Mouse (Mus musculus): ENCODE results near the gene Slc25a33. TPM values are rescaled to one million over a fixed set of nuclear protein-coding genes. Genes with fewer than 3 reads are reported as not detected.
"Not testable (repeated sequence)": the region's sequence is repeated elsewhere in the genome, so short reads cannot be mapped to it uniquely, and the experiment has no call there.

Slc25a33 gene
- total RNA-seq, 2 experiments from 2014 or later = 13.2 to 16.8 TPM

DNA sequence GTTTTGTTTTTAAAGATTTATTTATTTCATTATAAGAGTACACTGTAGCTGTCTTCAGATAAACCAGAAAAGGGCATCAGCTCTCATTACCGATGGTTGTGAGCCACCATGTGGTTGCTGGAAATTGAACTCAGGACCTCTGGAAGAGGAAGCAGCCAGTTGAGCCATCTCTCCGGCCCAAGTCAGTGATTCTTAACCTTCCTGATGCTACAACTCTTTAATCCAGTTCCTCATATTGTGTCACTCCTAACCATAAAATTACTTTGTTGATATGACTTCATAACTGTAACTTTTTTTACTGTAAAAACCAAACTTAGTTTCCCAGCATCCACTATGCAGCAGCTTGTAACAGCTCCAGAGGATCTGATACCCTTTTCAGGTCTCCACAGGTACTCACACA, 10.7 kb downstream of the Slc25a33 start:
- no peak for DNase-seq (ENCODE audit: low spot score in 2 of 2)

DNA sequence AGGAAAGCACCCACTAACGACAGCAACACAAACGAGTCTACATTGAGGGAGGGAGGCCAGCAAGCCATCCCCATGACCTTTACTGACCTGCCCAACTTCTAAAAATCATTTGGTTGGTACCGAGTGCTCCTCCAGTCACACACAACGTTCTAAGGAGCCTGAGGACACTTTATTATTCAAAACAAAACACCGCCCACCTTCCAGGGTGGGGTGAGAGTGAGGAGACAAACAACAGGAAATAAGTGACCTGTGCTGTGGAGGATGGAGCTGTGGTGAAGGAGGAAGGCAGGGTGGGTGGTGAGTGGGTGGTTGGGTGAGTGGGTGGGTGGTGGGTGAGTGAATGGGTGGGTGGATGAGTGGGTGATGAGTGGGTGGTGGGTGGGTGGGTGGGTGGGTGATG, 14.6 kb downstream of the Slc25a33 start:
- no peak for DNase-seq (ENCODE audit: low spot score in 2 of 2)

- no peak for DNase-seq (ENCODE audit: low spot score in 2 of 2)
These were observed 15.7 kb downstream of the Slc25a33 start for GRCm38 (mm10) chr4:149758423-149758822.

DNA sequence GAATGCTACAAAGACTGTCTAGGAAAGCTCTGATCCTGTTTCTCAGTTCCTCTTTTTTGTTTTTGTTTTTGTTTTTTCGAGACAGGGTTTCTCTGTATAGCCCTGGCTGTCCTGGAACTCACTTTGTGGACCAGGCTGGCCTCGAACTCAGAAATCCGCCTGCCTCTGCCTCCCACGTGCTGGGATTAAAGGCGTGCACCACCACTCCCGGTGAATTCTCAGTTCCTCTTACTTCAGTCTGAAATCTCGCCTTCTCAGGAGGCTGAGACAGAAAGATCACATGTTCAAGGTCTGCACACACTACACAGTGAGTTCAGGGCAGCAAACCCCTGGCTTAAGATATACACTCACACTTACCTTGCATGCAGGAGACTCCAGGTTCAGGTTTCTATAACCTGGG, 17.5 kb downstream of the Slc25a33 start:
- not testable (repeated sequence) for DNase-seq (ENCODE audit: low spot score in 2 of 2)

DNA sequence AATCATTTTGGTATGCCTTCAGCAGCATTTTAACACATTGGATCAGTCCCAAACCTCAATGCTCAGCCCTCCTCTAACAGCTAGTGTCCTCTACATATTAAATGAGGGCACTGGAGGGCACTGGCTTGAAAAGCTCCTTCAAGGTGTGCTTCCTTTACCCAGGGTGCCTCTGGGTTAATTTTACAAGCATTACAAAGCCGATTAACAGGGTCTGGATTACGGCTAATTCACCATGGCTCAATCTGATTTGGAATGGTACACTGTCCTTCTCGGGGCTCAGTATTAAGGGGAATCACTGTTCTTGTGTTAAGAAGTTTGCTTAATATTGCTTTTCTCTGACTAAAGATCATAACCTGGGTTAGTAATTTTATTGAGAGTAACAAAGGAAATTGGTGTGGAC, 21.2 kb downstream of the Slc25a33 start:
- no peak for DNase-seq (ENCODE audit: low spot score in 2 of 2)

- DNase-seq (ENCODE audit: low spot score in 2 of 2) = no peak
These were observed 21.8 kb downstream of the Slc25a33 start for GRCm38 (mm10) chr4:149752124-149752799.

- DNase-seq (ENCODE audit: low spot score in 2 of 2) = no peak
These were observed 23.4 kb downstream of the Slc25a33 start for GRCm38 (mm10) chr4:149750671-149751070.

- not testable (repeated sequence) for DNase-seq (ENCODE audit: low spot score in 2 of 2)
These were observed 24.4 kb downstream of the Slc25a33 start for GRCm38 (mm10) chr4:149749663-149750015.

GRCm38 (mm10) chr4:149749003-149749662, 24.9 kb downstream of the Slc25a33 start:
- DNase-seq (ENCODE audit: low spot score in 2 of 2) = no peak

DNA sequence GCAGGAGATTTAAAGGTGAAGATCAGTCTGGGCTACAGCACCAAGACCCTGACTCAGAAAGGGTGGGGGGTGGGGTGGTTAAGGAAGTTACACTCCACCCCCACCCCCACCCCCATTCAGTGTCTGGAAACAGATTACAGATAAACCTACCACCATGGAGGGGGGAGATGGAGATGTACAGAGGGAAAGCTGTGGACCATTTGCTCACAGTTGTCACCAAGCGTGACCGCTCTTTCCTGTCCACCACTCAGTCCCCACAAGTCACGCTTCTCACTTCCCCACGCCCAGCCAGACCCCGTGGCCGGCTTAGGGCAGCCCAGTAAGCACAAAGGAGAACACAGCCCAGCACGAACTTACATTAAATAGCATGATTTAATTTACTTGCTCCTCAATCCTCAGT, 30.0 kb downstream of the Slc25a33 start:
- no peak for DNase-seq (ENCODE audit: low spot score in 2 of 2)

DNA sequence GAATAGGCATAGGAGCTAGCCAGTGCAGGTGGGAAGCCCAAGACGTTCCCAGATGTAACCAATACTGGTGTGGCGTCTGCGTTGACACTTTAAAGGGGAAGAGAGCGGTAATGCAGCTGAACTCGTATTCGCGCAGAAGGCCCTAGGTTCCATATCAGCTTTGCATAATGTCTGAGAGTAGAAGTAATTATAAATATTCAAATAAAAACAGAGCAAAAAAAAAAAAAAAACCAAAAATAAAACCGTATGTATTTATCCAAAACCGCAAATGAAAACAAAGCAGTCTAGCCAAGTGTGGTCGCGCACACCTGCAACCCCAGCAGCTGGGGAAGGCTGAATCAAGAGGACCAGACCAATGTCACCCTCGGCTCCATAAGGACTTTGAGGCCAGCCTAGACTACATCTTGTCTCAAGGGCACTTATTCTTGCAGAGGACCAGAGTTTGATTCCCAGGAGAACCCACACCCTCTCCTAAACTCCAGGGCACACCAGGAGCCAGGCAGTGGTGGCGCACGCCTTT, 32.0 kb downstream of the Slc25a33 start:
- DNase-seq (ENCODE audit: low spot score in 2 of 2) = no peak

- DNase-seq (ENCODE audit: low spot score in 2 of 2) = no peak
These were observed 33.8 kb downstream of the Slc25a33 start for GRCm38 (mm10) chr4:149740301-149740700.

GRCm38 (mm10) chr4:149739478-149739877, 34.6 kb downstream of the Slc25a33 start:
- no peak for DNase-seq (ENCODE audit: low spot score in 2 of 2)

DNA sequence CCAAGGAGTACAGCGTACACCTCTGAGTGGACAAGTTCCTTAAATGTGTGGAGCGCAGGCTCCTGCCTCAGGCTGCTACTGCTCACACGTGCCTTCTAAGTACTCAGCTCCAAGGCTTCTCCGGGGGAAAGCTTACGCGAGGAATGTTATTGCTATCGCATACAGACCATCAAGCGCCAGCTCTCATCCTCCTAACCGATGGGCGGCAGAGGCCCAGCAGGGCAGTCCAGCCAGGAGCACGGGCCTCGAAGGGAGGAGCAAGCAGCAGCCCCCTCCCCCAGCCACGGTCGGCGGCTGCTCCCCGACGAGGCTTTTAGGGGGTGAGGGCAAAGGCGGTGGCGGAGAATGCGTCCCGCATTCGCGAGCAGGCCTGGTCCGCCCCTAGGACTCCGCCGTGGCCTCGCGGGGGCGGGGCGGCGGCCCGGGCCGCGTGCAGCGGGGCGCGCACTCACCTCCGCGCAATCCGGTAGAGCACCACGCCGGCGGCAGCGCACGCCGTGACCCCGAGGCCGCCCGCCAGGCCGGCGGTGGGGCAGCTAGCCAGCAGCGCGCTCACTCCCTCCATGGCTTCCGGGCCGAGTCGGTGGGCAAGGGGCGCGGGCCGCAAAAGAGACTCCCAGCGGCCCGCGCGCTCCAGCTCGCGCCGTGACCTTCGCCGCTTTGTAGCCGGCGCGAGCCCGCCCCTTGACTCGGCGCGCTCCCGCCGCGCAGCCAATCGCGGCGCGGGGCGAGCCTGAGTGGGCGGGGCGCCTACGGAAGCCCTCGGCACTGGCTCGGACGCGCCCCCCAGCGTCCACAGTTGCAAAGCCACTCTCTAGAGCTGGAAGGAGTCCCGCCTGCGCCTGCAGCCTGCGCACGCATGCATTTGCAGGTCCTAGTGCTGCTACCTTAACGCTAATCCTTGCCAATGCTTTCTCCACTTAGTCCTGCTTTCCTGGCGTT, 36.4 kb downstream of the Slc25a33 start, which contains the start of gene Tmem201:
Gene Tmem201 (minus strand): TSS at position 662 of the 942 bp plus-strand sequence.
- DNase-seq (ENCODE audit: low spot score in 2 of 2) = peak; percentile 85 to 87

DNA sequence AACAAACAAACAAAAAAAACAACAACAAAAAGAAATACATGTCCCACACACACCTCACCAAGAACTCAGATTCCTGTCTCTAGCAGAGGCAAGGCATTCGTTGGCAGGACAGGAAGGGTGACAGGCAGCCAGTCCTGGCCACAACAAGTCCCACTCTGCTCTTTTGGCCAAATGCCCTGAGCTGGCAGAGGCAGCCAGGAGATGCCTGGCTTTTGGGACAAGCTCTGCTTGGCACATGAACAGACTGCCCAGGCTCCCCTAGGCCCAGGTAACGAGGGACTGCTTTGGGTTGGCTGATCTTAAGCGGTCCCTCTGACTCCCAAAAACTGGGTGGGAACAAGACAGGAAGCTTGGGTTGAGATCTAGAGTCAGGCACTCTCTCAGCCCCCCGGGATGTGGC, 37.5 kb downstream of the Slc25a33 start:
- no peak for DNase-seq (ENCODE audit: low spot score in 2 of 2)

- no peak for DNase-seq (ENCODE audit: low spot score in 2 of 2)
These were observed 38.3 kb downstream of the Slc25a33 start for GRCm38 (mm10) chr4:149735624-149736250.

DNA sequence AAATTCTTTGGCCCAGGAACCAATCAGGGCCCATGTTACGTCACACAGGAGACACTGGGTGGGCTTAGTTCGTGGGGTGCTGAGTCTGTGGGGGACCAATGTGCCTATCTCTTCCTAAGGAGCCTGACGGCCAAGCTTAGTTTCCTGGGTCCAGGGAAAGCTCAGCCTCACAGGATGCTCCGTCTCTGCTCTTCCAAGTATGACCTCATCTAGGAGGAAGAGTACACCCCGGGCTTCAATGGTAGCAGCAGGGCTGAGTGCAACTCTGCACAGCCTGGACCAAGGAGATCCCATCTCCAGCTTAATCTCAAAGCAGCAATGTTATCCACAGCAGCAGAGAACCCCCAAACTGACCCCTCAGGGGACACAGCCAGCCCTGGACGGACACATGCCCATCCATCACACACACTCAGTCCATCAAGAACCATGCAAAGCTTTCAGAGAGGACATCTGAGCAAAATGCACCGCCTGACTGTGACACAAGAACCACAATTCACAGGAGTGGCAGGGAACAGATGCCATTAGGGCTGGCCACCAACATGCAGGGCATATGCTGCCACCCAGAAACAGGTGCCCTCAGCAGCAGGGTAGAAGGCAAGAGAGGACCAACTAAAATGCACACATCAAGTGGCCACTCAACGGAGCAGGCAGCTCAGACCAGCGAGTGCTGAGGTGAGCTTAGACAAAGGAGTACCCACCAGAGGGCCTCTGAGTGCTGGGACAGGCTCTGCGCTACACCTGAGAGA, 39.2 kb downstream of the Slc25a33 start:
- DNase-seq (ENCODE audit: low spot score in 2 of 2) = no peak

DNA sequence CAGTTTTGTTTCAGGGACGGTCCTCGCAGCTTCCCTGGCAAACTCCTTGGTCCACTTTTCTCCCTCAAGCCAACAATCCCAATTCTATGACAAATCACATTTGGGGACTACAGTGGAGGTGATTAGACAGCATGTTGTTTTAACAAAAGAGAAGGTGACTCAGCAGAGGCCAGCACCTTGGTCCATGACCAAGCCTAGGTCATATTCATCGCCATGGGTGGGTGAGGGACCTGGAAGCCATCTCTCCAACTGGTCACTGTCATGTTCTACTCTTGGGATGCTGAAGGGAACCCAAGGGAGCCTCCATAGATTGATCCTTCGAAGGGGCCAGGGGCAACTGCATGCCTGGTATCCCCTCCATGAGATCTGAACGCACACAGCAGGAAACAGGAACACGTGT, 39.8 kb downstream of the Slc25a33 start:
- no peak for DNase-seq (ENCODE audit: low spot score in 2 of 2)

- DNase-seq (ENCODE audit: low spot score in 2 of 2) = no peak
These were observed 40.3 kb downstream of the Slc25a33 start for GRCm38 (mm10) chr4:149733748-149734147.

- DNase-seq (ENCODE audit: low spot score in 2 of 2) = no peak
These were observed 41.3 kb downstream of the Slc25a33 start for GRCm38 (mm10) chr4:149732800-149733199.

All from adrenal gland, postnatal 4 days (tissue).